Mouse (Mus musculus): ENCODE results near the gene Pilra. TPM values are rescaled to one million over a fixed set of nuclear protein-coding genes. Genes with fewer than 3 reads are reported as not detected.
A peak's percentile ranks its signal among the peaks of the same experiment; 100 is the strongest.

The Pilra gene
- polyA plus RNA-seq, 1 experiment from 2014 or later = 1.9 TPM

GRCm38 (mm10) chr5:137786109-137786942 lies 49.8 kb downstream of the Pilra start:
- ATAC-seq (ENCODE audit: insufficient number of reproducible peaks, insufficient read depth, low FRiP score, low read depth) = peak; percentile 91
- Histone ChIP-seq H3K36me3 (ENCODE audit: control insufficient read depth, insufficient read depth, low read length) (peaks cover 34% of the 10 kb centered on the region), H3K4me1 (ENCODE audit: control insufficient read depth, insufficient read depth, low read length) (peaks cover 25% of the 10 kb centered on the region), H3K9ac (replicated peaks; ENCODE audit: low read depth, low read length) (peak overlapping the region; percentile 92), H3K27me3 (ENCODE audit: control insufficient read depth, insufficient read depth, low read length) (no peaks in the 10 kb centered on the region), H3K4me3 (ENCODE audit: low read depth, low read length) (peak overlapping the region; percentile 73), H3K9me3 (ENCODE audit: control insufficient read depth, low read depth, low read length) (no peaks in the 10 kb centered on the region), H3K4me2 (replicated peaks; ENCODE audit: low read depth, low read length) (peak overlapping the region; percentile 94), H3K27ac (ENCODE audit: low read length) (peak overlapping the region; percentile 96)
- under 1% methylated on average over 76 of the region's 79 CpGs for WGBS

GRCm38 (mm10) chr5:137785164-137786031 lies 50.7 kb downstream of the Pilra start:
- Histone ChIP-seq H3K36me3 (ENCODE audit: control insufficient read depth, insufficient read depth, low read length) (peaks cover 41% of the 10 kb centered on the region), H3K4me3 (ENCODE audit: low read depth, low read length) (peak overlapping the region; percentile 73), H3K9me3 (ENCODE audit: control insufficient read depth, low read depth, low read length) (no peaks in the 10 kb centered on the region), H3K4me2 (replicated peaks; ENCODE audit: low read depth, low read length) (peak overlapping the region; percentile 94), H3K9ac (replicated peaks; ENCODE audit: low read depth, low read length) (peak overlapping the region; percentile 92), H3K27ac (ENCODE audit: low read length) (peak overlapping the region; percentile 96), H3K4me1 (ENCODE audit: control insufficient read depth, insufficient read depth, low read length) (peaks cover 25% of the 10 kb centered on the region), H3K27me3 (ENCODE audit: control insufficient read depth, insufficient read depth, low read length) (no peaks in the 10 kb centered on the region)
- ATAC-seq (ENCODE audit: insufficient number of reproducible peaks, insufficient read depth, low FRiP score, low read depth) = no peak
- WGBS = 1% methylated on average over 60 of the region's 62 CpGs

- Histone ChIP-seq H3K4me3 (ENCODE audit: low read depth, low read length) (peak overlapping the region; percentile 73), H3K36me3 (ENCODE audit: control insufficient read depth, insufficient read depth, low read length) (peaks cover 42% of the 10 kb centered on the region), H3K9me3 (ENCODE audit: control insufficient read depth, low read depth, low read length) (no peaks in the 10 kb centered on the region), H3K4me1 (ENCODE audit: control insufficient read depth, insufficient read depth, low read length) (peaks cover 31% of the 10 kb centered on the region), H3K27ac (ENCODE audit: low read length) (0 out of 2 replicates have a peak overlapping the region, but pooled peaks have one; percentile 96), H3K27me3 (ENCODE audit: control insufficient read depth, insufficient read depth, low read length) (no peaks in the 10 kb centered on the region), H3K9ac (replicated peaks; ENCODE audit: low read depth, low read length) (peak overlapping the region; percentile 92), H3K4me2 (replicated peaks; ENCODE audit: low read depth, low read length) (peak overlapping the region; percentile 94)
- no peak for ATAC-seq (ENCODE audit: insufficient number of reproducible peaks, insufficient read depth, low FRiP score, low read depth)
- 68% methylated on average over 14 of the region's 14 CpGs for WGBS
Observed at GRCm38 (mm10) chr5:137784546-137784945, 51.5 kb downstream of the Pilra start.

DNA sequence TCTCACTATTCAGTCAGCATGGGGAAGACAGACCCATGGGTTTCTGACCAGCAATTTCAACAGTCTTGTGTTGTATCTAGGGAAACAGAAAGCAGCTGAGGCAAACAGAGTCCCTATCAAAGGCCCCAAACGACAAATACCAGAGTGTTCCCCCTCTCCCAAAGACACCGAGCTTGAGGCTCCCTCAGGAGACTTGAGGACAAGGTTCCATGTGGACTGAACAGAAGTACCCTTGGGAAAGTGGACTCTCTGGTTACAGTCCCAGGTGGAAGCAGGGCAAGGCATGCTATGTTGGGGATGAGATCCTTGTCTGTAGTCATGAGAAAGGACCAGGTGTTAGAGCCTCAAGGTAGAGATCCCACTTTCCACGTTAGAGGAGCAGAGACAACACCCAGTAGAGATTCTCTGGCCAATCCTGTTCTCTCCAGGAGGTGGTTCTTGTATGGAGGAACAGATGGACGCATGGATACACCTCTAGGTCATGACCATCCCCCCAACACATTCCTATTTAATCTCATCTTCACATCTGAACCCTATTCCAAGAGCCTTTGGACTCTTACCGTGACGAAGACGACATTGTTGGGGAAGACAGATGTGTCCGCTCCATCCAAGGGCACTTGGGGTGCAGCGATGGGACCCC lies 52.1 kb downstream of the Pilra start:
- Histone ChIP-seq H3K27me3 (ENCODE audit: control insufficient read depth, insufficient read depth, low read length) (no peaks in the 10 kb centered on the region), H3K36me3 (ENCODE audit: control insufficient read depth, insufficient read depth, low read length) (peaks cover 42% of the 10 kb centered on the region), H3K4me1 (ENCODE audit: control insufficient read depth, insufficient read depth, low read length) (peaks cover 32% of the 10 kb centered on the region), H3K9me3 (ENCODE audit: control insufficient read depth, low read depth, low read length) (no peaks in the 10 kb centered on the region), H3K4me2 (replicated peaks; ENCODE audit: low read depth, low read length) (peak overlapping the region; percentile 94), H3K9ac (replicated peaks; ENCODE audit: low read depth, low read length) (peak overlapping the region; percentile 92; the same call in 1 of the 2 replicates), H3K27ac (ENCODE audit: low read length) (no peak overlapping the region), H3K4me3 (ENCODE audit: low read depth, low read length) (peak overlapping the region; percentile 73)
- 51% methylated on average over 9 of the region's 9 CpGs for WGBS
- ATAC-seq (ENCODE audit: insufficient number of reproducible peaks, insufficient read depth, low FRiP score, low read depth) = no peak

DNA sequence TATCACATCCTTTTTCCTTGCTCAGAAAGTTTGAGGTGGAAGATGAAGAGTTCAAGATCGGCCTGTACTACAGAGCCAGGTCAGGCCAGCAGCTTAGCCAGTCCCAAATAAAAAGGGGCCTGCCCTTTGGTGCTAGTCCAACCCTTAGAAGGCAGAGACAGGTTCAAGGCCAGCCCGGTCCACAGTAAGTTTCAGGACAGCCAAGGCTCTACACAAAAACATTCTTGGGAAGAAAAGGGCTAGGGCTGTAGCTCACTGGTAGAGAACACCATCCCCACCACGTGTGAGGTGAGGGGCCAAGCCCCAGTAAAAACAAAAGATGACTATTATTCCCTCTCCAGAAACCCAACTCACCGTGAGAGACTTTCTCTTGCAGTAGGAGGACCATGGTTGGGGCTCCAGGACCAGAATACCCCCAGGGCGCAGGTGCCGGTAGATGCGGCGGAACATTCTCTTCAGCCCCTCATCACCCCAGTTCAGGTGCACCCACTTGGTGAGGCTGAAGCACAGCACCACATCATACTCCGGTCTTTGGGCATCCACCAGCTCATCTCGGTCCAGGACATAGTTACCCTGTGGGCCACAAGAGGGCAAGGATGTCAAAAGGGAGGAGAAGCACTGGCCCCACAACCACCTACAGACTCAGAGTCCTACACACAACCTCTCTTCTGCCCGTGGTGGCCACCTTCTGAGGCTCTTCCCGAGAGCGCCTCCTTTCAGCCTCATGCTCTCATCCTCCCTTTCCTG lies 53.1 kb downstream of the Pilra start:
- Histone ChIP-seq H3K4me1 (ENCODE audit: control insufficient read depth, insufficient read depth, low read length) (peaks cover 32% of the 10 kb centered on the region), H3K9me3 (ENCODE audit: control insufficient read depth, low read depth, low read length) (no peaks in the 10 kb centered on the region), H3K27me3 (ENCODE audit: control insufficient read depth, insufficient read depth, low read length) (no peaks in the 10 kb centered on the region), H3K36me3 (ENCODE audit: control insufficient read depth, insufficient read depth, low read length) (peaks cover 42% of the 10 kb centered on the region), H3K27ac (ENCODE audit: low read length) (no peak overlapping the region), H3K4me3 (ENCODE audit: low read depth, low read length) (peak overlapping the region; percentile 73), H3K9ac (replicated peaks; ENCODE audit: low read depth, low read length) (no peak overlapping the region; the same call in 1 of the 2 replicates), H3K4me2 (replicated peaks; ENCODE audit: low read depth, low read length) (peak overlapping the region; percentile 94)
- 79% methylated on average over 13 of the region's 13 CpGs for whole genome bisulfite sequencing
- no peak for ATAC-seq (ENCODE audit: insufficient number of reproducible peaks, insufficient read depth, low FRiP score, low read depth)

GRCm38 (mm10) chr5:137781661-137782060 lies 54.4 kb downstream of the Pilra start:
- H3K9ac ChIP-seq (replicated peaks; ENCODE audit: low read depth, low read length) = no peak overlapping the region
- no peaks in the 10 kb centered on the region for H3K9me3 ChIP-seq (ENCODE audit: control insufficient read depth, low read depth, low read length)
- H3K36me3 ChIP-seq (ENCODE audit: control insufficient read depth, insufficient read depth, low read length) = peaks cover 42% of the 10 kb centered on the region
- no peaks in the 10 kb centered on the region for H3K27me3 ChIP-seq (ENCODE audit: control insufficient read depth, insufficient read depth, low read length)
- ATAC-seq (ENCODE audit: insufficient number of reproducible peaks, insufficient read depth, low FRiP score, low read depth) = no peak
- H3K4me1 ChIP-seq (ENCODE audit: control insufficient read depth, insufficient read depth, low read length) = peaks cover 32% of the 10 kb centered on the region
- 92% methylated on average over 7 of the region's 7 CpGs for WGBS
- H3K4me2 ChIP-seq (replicated peaks; ENCODE audit: low read depth, low read length) = no peak overlapping the region
- H3K27ac ChIP-seq (ENCODE audit: low read length) = no peak overlapping the region
- H3K4me3 ChIP-seq (ENCODE audit: low read depth, low read length) = no peak overlapping the region

DNA sequence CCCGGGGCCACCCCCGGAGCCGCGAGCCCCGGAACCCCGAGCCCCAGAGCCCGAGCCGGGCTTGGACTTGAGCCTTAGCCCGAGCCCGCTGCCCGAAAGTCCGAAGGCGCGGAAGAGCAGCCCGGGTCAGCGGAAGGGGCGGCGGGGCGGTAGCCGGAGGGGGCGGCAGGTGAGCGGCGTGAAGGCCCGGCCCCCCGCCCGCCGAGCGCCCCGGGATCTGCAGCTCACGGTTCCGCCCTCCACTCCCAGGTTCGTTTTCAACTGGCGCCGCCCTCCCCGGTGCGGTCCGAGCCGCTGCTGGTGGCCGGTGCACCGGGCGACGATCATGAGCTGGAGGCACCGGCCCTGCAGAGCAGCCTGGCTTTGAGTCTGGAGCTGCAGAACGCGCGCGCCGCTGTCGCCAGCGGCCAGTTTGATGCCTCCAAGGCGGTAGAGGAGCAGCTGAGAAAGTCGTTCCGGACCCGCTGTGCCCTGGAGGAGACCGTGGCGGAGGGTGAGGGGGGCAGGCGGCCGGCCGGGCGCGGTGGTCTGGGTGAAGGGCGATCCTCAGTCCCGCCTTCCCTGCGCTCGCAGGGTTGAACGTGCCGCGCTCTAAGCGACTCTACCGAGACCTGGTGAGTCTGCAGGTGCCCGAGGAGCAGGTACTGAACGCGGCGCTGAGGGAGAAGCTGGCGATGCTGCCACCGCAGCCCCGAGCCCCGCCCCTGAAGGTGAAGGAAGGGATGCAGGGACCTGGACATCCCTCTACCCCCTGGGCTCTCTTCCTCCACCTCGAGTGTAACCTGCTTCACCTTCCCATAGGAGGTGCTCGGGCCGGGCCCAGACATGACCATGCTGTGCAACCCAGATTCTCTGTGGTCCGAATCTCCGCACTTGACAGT lies 56.8 kb downstream of the Pilra start:
- no peaks in the 10 kb centered on the region for H3K9me3 ChIP-seq (ENCODE audit: control insufficient read depth, low read depth, low read length)
- peak overlapping the region; percentile 98 for H3K4me2 ChIP-seq (replicated peaks; ENCODE audit: low read depth, low read length)
- H3K27me3 ChIP-seq (ENCODE audit: control insufficient read depth, insufficient read depth, low read length) = no peaks in the 10 kb centered on the region
- WGBS = under 1% methylated on average over 75 of the region's 83 CpGs
- H3K4me3 ChIP-seq (ENCODE audit: low read depth, low read length) = peak overlapping the region; percentile 98
- H3K36me3 ChIP-seq (ENCODE audit: control insufficient read depth, insufficient read depth, low read length) = peaks cover 35% of the 10 kb centered on the region
- peak overlapping the region; percentile 95 for H3K9ac ChIP-seq (replicated peaks; ENCODE audit: low read depth, low read length)
- H3K4me1 ChIP-seq (ENCODE audit: control insufficient read depth, insufficient read depth, low read length) = peaks cover 25% of the 10 kb centered on the region
- ATAC-seq (ENCODE audit: insufficient number of reproducible peaks, insufficient read depth, low FRiP score, low read depth) = peak; percentile 10; the same call in 1 of the 2 replicates
- H3K27ac ChIP-seq (ENCODE audit: low read length) = peak overlapping the region; percentile 91
